Mouse (Mus musculus) erythroblast, embryonic 14.5 days (primary cell): ENCODE measurements around the gene Slc39a12. TPM values are rescaled to one million over a fixed set of nuclear protein-coding genes. Genes with fewer than 3 reads are reported as not detected.

Experiments
- H3K27me3 ChIP-seq: 2 replicates; pipeline ENCODE4 v1.6.1; 2012; ENCODE audit warnings: inconsistent platforms; ENCODE audit not compliant: control insufficient read depth
- H3K36me3 ChIP-seq: 2 replicates; pipeline ENCODE4 v1.6.1; 2012; ENCODE audit warnings: mild to moderate bottlenecking, inconsistent platforms; ENCODE audit not compliant: control insufficient read depth
- H3K4me1 ChIP-seq: 2 replicates; pipeline ENCODE4 v1.6.1; 2012; ENCODE audit warnings: inconsistent platforms; ENCODE audit not compliant: control insufficient read depth
- H3K4me3 ChIP-seq: replicated peaks from 2 replicates; pipeline ENCODE3; 2012; ENCODE audit warnings: moderate library complexity, mild to moderate bottlenecking, inconsistent platforms
- H3K9me3 ChIP-seq: 2 replicates; pipeline ENCODE4 v1.6.1; 2012; ENCODE audit warnings: low read length, inconsistent platforms, mixed read lengths; ENCODE audit not compliant: control insufficient read depth
- GATA1 ChIP-seq: IDR thresholded peaks from 2 replicates; pipeline ENCODE4 v1.6.1; 2012; ENCODE audit warnings: low read length, inconsistent platforms, mixed read lengths
- TAL1 ChIP-seq: IDR thresholded peaks from 3 replicates; pipeline ENCODE4 v1.6.1; 2012; ENCODE audit warnings: low read length, inconsistent platforms, mixed read lengths
- polyA plus RNA-seq: library from polyadenylated mRNA; stranded (reverse); fragments of >175 nt; gene quantifications from 2 replicates; pipeline ENCODE4 v1.2.3, GENCODE M21; 2012

Slc39a12 gene
- not detected in 2 replicates for polyA plus RNA-seq

DNA sequence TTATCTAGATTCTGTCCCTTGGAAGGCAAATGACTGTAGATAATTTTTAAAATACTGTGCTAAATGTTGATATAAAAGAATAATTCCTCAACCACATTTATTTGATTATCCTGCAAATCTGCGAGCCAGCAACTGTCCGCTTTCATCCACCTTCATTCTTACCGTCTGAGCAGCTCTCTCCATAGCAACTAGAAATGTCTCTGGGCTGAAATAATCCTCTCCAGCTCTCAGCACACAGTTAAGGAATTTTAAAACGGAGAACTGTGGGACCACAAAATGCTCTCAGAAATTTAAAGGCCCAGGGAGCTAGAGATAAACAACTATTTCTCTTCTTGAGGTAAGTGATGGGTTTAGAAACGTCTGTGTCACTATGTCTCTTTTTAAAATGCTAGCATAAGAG, at the start of gene Slc39a12:
Gene Slc39a12 (plus strand): TSS at position 155 of the 400 bp plus-strand sequence.
- TF ChIP-seq GATA1 (no peak), TAL1 (no peak)
- Histone ChIP-seq H3K27me3 (no peaks in the 10 kb centered on the region), H3K36me3 (no peaks in the 10 kb centered on the region), H3K4me3 (no peak within 1 kb of the TSS), H3K9me3 (no peaks in the 10 kb centered on the region), H3K4me1 (no peaks in the 10 kb centered on the region)

- Histone ChIP-seq H3K4me1 (no peaks in the 10 kb centered on the region), H3K36me3 (no peaks in the 10 kb centered on the region)
- TF ChIP-seq TAL1 (no peak), GATA1 (no peak)
Observed at GRCm38 (mm10) chr2:14341652-14342308, 46.3 kb upstream of the Slc39a12 start.

GRCm38 (mm10) chr2:14342309-14342839, 45.7 kb upstream of the Slc39a12 start:
- Histone ChIP-seq H3K4me1 (no peaks in the 10 kb centered on the region), H3K27me3 (no peaks in the 10 kb centered on the region), H3K4me3 (no peak overlapping the region), H3K36me3 (no peaks in the 10 kb centered on the region), H3K9me3 (no peaks in the 10 kb centered on the region)
- no peak for TF ChIP-seq TAL1
- no peak for TF ChIP-seq GATA1

More at GRCm38 (mm10) chr2:14341652-14342308, 46.3 kb upstream of the Slc39a12 start:
- no peak overlapping the region for H3K4me3 ChIP-seq
- no peaks in the 10 kb centered on the region for H3K27me3 ChIP-seq
- H3K9me3 ChIP-seq = no peaks in the 10 kb centered on the region

DNA sequence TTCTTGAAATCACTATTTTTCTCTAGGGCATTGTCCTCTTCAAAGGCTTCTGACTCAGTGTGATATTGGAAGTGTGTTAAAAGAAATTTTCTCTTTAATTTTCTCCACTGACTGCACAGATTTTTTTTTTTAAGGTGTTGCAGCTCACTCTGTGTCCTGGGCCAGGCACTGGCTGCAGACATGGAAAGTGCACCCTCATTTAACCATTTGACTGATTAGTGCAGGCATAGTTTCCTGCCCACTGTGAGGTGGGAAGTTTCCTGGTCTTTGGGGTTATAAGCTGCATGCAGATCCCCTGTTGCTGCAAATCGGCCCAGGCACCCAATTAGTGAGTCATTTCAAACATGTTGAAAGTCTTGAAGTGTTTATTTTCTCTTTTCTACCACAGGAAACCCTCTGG, 740 bp downstream of the Slc39a12 start:
- no peaks in the 10 kb centered on the region for H3K36me3 ChIP-seq
- no peaks in the 10 kb centered on the region for H3K4me1 ChIP-seq
- no peaks in the 10 kb centered on the region for H3K9me3 ChIP-seq
- H3K27me3 ChIP-seq = no peaks in the 10 kb centered on the region
- H3K4me3 ChIP-seq = no peak overlapping the region
- no peak for TF ChIP-seq TAL1
- TF ChIP-seq GATA1 = no peak

GRCm38 (mm10) chr2:14390900-14391299, 2.8 kb downstream of the Slc39a12 start:
- Histone ChIP-seq H3K4me1 (no peaks in the 10 kb centered on the region), H3K4me3 (no peak overlapping the region), H3K27me3 (no peaks in the 10 kb centered on the region), H3K9me3 (no peaks in the 10 kb centered on the region), H3K36me3 (no peaks in the 10 kb centered on the region)
- TF ChIP-seq TAL1 (no peak), GATA1 (no peak)

DNA sequence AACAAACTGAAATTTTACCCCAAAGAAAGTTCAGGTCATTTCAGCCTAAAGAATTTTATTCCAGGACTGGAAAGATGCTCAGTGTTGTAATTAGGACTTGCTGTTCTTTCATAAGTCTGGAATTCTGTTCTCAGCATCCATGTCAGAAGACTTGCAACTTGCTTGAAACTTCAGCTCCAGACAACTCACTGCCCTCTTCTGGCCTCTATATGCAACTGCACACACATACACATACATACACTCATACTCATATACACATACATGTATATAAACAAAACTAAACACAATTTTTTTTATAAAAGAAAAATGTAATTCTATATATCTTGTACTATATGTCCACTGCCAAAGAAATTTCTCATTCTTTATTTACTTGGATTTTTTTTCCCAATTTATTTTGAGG, 14.9 kb downstream of the Slc39a12 start:
- TF ChIP-seq GATA1 (no peak), TAL1 (no peak)
- Histone ChIP-seq H3K27me3 (no peaks in the 10 kb centered on the region), H3K4me3 (no peak overlapping the region), H3K36me3 (no peaks in the 10 kb centered on the region), H3K4me1 (no peaks in the 10 kb centered on the region), H3K9me3 (no peaks in the 10 kb centered on the region; the same call in 1 of the 2 replicates)

- H3K36me3 ChIP-seq = no peaks in the 10 kb centered on the region
- H3K27me3 ChIP-seq = no peaks in the 10 kb centered on the region
- H3K4me3 ChIP-seq = no peak overlapping the region
- no peaks in the 10 kb centered on the region for H3K4me1 ChIP-seq
- no peaks in the 10 kb centered on the region for H3K9me3 ChIP-seq
- TF ChIP-seq GATA1 (no peak), TAL1 (no peak)
Observed at GRCm38 (mm10) chr2:14428987-14429386, 40.9 kb downstream of the Slc39a12 start.

GRCm38 (mm10) chr2:14447322-14447721, 59.2 kb downstream of the Slc39a12 start:
- no peaks in the 10 kb centered on the region for H3K4me1 ChIP-seq
- no peak overlapping the region for H3K4me3 ChIP-seq
- no peaks in the 10 kb centered on the region for H3K36me3 ChIP-seq
- no peaks in the 10 kb centered on the region for H3K27me3 ChIP-seq
- peaks cover 3% of the 10 kb centered on the region; the same call in 1 of the 2 replicates for H3K9me3 ChIP-seq
- TF ChIP-seq TAL1 (no peak), GATA1 (no peak)

DNA sequence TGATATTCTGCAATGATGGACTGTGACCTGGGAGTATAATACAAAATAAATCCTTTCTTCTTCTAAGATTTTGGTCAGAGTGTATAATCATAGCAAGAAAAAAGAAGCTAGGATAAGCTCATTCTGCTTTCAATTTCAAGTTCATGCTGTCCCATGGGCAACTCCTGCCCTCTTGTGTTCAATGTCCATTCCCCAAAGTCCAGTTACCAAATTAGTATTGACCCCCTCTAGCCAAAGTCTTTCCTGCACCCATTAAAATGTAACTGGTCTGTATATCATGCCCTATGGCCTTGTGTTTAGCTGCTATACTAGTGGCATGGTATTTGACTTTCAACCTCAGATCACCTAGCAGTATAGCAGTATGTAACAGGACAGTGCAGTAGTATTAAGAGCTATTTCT, 62.8 kb downstream of the Slc39a12 start:
- TF ChIP-seq GATA1 = no peak
- TF ChIP-seq TAL1 = no peak
- no peak overlapping the region for H3K4me3 ChIP-seq
- no peaks in the 10 kb centered on the region for H3K4me1 ChIP-seq
- no peaks in the 10 kb centered on the region for H3K36me3 ChIP-seq
- no peaks in the 10 kb centered on the region for H3K9me3 ChIP-seq
- no peaks in the 10 kb centered on the region for H3K27me3 ChIP-seq
